Mouse (Mus musculus): ENCODE results near the gene Slc9a9.

DNA sequence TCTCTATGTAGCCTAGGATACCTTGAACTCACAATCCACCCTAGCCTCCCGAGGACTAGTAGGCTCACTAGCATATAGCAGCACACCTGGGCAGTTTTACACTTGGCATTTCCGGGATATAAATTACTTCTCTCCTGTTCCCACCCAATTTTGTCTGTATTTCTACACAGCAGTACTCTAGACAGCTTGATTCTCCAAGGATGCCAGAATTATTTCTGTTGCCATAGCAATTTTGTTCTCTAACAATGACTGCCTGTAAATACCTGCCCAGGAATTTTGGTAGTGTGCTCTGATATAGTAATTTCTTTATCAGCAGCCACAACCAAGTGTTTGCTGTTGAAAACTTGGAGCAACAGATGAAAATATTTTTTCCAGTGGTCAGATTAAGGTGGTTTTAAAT is 16.7 kb downstream of the Slc9a9 start:
- TF ChIP-seq GATA1 (IDR thresholded peaks at IDR 0.05; ENCODE audit: borderline replicate concordance, low read length) (no peak), FLI1 (IDR thresholded peaks at IDR 0.05; ENCODE audit: low read length) (no peak)

Data from megakaryocyte, embryonic 14.5 days (primary cell).